Mouse (Mus musculus) CD8-positive naive resting alpha-beta T cell, adult 2 months (primary cell): ENCODE results near the gene Sgsh.

Experiments
- DNase-seq, 2 experiments: peaks; one replicate each; pipeline ENCODE4 v3.0.0; 2022; ENCODE audit warnings: low read depth in 2 of 2, low spot score in 2 of 2

Gene Sgsh

GRCm38 (mm10) chr11:119377326-119377725, 22.0 kb upstream of the Sgsh start:
- no peak for DNase-seq

- DNase-seq = no peak
These were observed 20.1 kb upstream of the Sgsh start for GRCm38 (mm10) chr11:119375425-119375824.

- peak; percentile 67 to 78 for DNase-seq
These were observed 8.3 kb upstream of the Sgsh start for GRCm38 (mm10) chr11:119363534-119364145.

GRCm38 (mm10) chr11:119362769-119363533, 7.6 kb upstream of the Sgsh start:
- DNase-seq = no peak

GRCm38 (mm10) chr11:119359089-119359488, 3.8 kb upstream of the Sgsh start:
- no peak for DNase-seq

DNA sequence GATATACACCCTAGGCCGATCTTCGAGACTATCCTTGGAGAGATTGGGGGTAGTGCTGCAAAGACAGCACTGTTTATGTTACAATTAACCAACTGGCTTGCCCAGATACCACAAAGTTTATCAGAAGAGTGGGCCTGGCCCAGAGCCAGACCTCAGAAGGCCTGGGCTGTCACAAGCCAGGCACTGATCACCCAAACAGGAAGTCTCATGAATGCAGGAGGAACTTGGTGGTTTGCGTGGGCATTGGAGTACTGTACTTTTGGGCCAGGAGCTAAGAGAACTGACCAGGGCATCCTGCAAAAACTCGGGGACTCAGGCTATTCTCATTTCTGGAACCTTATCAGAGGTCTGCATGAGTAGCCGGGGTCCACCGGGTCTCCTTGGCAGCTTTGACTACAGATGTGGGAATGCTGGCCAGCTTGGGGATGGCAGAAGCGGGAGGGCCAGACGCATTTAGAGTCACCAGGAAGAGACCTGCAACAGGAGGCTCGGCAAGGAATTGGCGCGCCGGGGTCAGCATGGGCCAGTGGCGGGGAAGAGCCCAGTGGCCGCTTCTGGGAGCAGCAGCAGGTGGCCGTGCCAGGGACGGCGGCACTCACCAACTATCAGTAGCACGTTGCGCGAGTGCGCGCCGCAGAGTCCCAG, 416 bp downstream of the Sgsh start:
- peak; percentile 14 to 21 for DNase-seq

GRCm38 (mm10) chr11:119353946-119354345, 1.4 kb downstream of the Sgsh start:
- DNase-seq = no peak

- no peak for DNase-seq
These were observed 3.2 kb downstream of the Sgsh start for GRCm38 (mm10) chr11:119352113-119352512.

- DNase-seq = no peak
These were observed 8.2 kb downstream of the Sgsh start for GRCm38 (mm10) chr11:119347125-119347524.

- DNase-seq = no peak
These were observed 10.5 kb downstream of the Sgsh start for GRCm38 (mm10) chr11:119344865-119345264.

GRCm38 (mm10) chr11:119344178-119344577, 11.2 kb downstream of the Sgsh start:
- no peak for DNase-seq

DNA sequence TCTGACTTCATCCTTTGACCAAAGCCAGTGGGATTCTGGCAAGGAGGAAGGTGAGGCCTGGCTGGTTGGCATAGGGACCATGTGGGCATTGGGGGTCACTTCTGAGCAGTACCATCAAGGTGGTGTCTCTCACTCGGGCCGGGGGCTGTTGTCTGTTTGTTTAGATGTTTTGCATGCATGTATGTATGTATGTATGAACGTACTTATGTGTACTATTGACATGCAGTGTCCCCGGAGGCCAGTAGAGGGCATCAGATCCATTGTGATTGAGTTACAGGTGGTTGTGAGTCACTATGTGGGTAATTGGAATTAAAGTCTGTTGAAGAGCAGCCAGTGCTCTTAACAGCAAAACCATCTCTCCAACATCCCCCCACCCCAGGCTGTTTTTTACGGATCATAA, 15.7 kb downstream of the Sgsh start:
- DNase-seq = peak; percentile 70 to 82

DNA sequence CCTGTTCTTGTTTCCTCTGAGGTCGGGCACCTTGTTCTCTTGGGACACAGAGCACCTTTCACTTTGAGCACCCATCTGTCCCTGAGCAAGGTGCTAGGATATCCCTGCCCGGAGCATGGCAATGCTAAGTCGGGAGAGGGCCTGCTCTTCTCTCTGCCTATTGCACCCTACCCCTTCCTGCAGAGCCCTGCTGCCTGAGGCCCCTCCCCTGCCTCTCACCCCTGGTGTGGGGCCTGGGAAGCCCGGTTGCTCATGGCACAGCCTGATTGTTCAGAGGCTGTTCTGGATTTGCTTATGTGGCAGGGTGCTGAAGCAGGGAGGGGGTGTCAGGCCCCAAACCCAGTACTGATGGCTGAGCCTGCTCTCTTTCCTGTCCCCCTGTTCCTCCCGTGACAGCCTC, 16.2 kb downstream of the Sgsh start:
- no peak for DNase-seq

DNA sequence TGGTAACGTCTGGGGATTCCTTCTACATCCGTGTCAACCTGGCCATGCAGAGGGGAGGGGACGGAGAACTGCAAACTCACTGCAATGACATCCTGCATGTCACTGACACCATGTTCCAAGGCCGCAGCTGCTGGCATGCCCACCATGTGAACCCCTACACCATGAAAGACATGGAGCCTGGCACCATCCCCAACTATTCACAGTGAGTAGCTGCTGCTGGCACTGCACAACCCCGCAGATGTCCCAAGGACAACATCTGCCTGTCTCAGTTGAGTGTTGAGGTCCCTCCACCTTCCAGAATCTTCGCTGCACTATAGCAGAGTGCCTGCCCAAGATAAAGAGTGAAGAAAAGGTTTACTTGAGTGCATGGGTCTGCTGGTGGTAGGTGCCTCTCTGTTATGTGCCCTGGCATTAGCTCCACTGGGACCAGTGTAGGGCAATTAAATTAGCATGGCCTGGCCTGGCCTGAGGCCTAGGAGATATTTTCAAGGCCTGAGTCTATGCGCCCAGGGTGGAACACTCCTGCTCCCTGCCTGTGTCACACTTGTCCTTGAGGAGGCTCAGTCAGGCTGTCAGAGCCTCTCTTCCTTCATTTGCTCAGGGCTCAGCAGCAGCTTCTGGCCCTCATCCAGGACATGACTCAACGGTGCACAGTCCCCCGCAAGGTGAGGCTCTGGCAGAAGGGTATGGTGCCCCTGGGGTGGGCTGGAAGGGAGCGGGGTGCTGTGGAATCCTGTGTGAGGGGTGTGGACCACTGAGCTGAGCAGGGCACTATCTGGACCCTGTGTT, 16.9 kb downstream of the Sgsh start:
- no peak for DNase-seq

- DNase-seq = no peak
These were observed 23.4 kb downstream of the Sgsh start for GRCm38 (mm10) chr11:119331970-119332369.

DNA sequence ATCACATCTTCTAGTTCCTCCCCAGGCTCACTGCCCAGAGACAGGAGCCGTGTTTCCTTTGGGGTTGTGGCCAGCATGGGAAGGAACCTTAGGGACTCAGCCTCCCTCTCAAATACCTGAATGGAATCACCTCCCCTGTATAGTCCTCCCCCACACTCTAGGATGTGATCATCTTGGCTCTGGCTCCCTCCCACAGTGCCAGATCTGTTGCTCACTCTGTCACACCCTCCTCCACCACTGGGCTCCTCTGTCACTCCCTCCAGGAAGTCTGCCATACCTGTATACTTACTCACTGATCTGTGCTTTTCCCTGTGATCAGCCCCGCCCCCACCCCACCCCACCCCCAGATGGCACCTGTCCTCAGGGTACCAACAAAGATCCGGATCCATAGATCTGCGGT, 24.7 kb downstream of the Sgsh start:
- DNase-seq = no peak

DNA sequence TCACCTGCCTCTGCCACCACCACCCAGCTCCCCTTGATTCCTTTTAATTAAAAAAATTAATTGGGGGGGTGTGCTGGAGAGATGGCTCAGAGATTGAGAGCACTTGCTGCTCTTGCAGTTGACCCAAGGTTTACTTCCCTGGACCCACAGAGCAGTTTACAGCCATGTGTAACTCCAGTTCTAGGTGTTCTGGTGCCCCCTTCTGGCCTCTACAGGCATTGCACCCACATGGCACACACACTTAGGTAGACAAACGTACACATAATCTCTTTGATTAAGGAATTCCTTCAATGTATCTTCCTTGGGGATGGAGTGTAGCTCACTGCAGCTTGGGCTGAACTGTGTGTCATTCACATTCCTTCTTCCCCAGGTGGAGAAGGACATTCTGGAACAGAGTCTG, 30.3 kb downstream of the Sgsh start:
- no peak for DNase-seq

GRCm38 (mm10) chr11:119322521-119322920, 32.8 kb downstream of the Sgsh start:
- DNase-seq = no peak

- DNase-seq = no peak
These were observed 38.6 kb downstream of the Sgsh start for GRCm38 (mm10) chr11:119316720-119317119.

GRCm38 (mm10) chr11:119314252-119314936, 40.9 kb downstream of the Sgsh start:
- no peak for DNase-seq

- DNase-seq = no peak
These were observed 44.7 kb downstream of the Sgsh start for GRCm38 (mm10) chr11:119310621-119311020.
